Mouse (Mus musculus) limb, embryonic 11.5 days (tissue): ENCODE data around the gene Ypel2. TPM values are rescaled to one million over a fixed set of nuclear protein-coding genes. Genes with fewer than 3 reads are reported as not detected.

Source experiments
- ATAC-seq: fragments of 200-750 bp; cut with Nextera tagmentation; 2 replicates; pipeline ENCODE4 v1.8.0; 2017; ENCODE audit warnings: low read depth; ENCODE audit not compliant: insufficient number of reproducible peaks, low FRiP score, low TSS enrichment
- DNase-seq: peaks from one replicate; pipeline ENCODE4 v3.0.0-alpha.2; 2015; ENCODE audit warnings: low spot score
- H3K27ac ChIP-seq: fragments of 300-500 bp; sonication (generic); replicated peaks from 2 replicates; pipeline ENCODE4 v1.5.1; 2014; ENCODE audit warnings: low read depth, mild to moderate bottlenecking, low read length
- H3K27me3 ChIP-seq: fragments of 300-500 bp; sonication (generic); 2 replicates; pipeline ENCODE4 v1.6.1; 2014; ENCODE audit warnings: mild to moderate bottlenecking, low read length, mixed read lengths; ENCODE audit not compliant: control insufficient read depth, insufficient read depth
- H3K36me3 ChIP-seq: fragments of 300-500 bp; sonication (generic); 2 replicates; pipeline ENCODE4 v1.6.1; 2014; ENCODE audit warnings: mild to moderate bottlenecking, low read length, moderate library complexity, mixed read lengths; ENCODE audit not compliant: control insufficient read depth, insufficient read depth
- H3K4me1 ChIP-seq: fragments of 300-500 bp; sonication (generic); 2 replicates; pipeline ENCODE4 v1.6.1; 2014; ENCODE audit warnings: low read length, mixed read lengths; ENCODE audit not compliant: control insufficient read depth, insufficient read depth
- H3K4me2 ChIP-seq: fragments of 300-500 bp; sonication (generic); 2 replicates; pipeline ENCODE4 v1.6.1; 2014; ENCODE audit warnings: low read depth, mild to moderate bottlenecking, moderate library complexity; ENCODE audit not compliant: severe bottlenecking
- H3K4me3 ChIP-seq: fragments of 300-500 bp; sonication (generic); 2 replicates; pipeline ENCODE4 v1.5.1; 2014; ENCODE audit warnings: low read depth, low read length
- H3K9ac ChIP-seq: fragments of 300-500 bp; sonication (generic); 2 replicates; pipeline ENCODE4 v1.6.1; 2014; ENCODE audit warnings: mild to moderate bottlenecking, low read length
- H3K9me3 ChIP-seq: fragments of 300-500 bp; sonication (generic); 2 replicates; pipeline ENCODE4 v1.6.1; 2016; ENCODE audit warnings: low read length; ENCODE audit not compliant: control insufficient read depth
- WGBS: fragments of 180-500 bp; shearing (Covaris S2); extraction: QIAGEN DNeasy Blood & Tissue Kit; methylation state at CpG from one replicate; pipeline ENCODE4 v1.1.7; 2014; 5-methylcytosine and 5-hydroxymethylcytosine counted together
- polyA plus RNA-seq: library from polyadenylated mRNA; unstranded; fragments of >200 nt; fragmentation: Nextera tagmentation; extraction: Ambion mirVana; gene quantifications from 2 replicates; pipeline ENCODE4 v1.2.1, GENCODE M21; 2014

Ypel2 gene
- polyA plus RNA-seq, 1 experiment from 2014 or later: 7.0 TPM

- 75% methylated on average over 4 of the region's 4 CpGs for WGBS
- no peaks in the 10 kb centered on the region for H3K4me1 ChIP-seq
- no peak overlapping the region for H3K9ac ChIP-seq
- no peak overlapping the region for H3K4me2 ChIP-seq
- no peak overlapping the region for H3K27ac ChIP-seq
- no peak overlapping the region for H3K4me3 ChIP-seq
- no peaks in the 10 kb centered on the region for H3K36me3 ChIP-seq
- no peaks in the 10 kb centered on the region for H3K27me3 ChIP-seq
- H3K9me3 ChIP-seq: no peaks in the 10 kb centered on the region
- ATAC-seq (no peak), DNase-seq (no peak)
These were observed 29.3 kb upstream of the Ypel2 start for GRCm38 (mm10) chr11:87022765-87023164.

DNA sequence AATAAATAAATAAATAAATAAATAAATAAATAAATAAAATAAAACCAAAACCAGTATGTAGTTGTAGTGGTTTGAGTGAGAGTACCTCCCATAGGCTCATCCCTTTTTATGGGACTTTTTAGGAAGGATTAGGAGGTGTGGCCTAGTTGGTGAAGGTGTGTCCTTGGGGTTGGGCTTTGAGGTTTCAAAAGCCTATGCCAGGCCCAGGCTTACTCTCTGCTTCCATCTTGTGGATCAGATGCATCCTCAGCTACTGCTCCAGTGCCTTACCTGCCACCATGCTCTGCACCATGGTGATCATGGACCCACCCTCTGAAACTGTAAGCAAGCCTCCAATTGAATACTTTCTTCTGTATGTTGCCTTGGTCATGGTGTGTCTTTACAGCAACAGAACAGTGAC lies 28.0 kb upstream of the Ypel2 start:
- no peak for ATAC-seq
- no peak overlapping the region for H3K9ac ChIP-seq
- no peak overlapping the region for H3K27ac ChIP-seq
- no peaks in the 10 kb centered on the region for H3K36me3 ChIP-seq
- no peak for DNase-seq
- no peaks in the 10 kb centered on the region for H3K27me3 ChIP-seq
- H3K4me3 ChIP-seq: no peak overlapping the region
- no peaks in the 10 kb centered on the region for H3K9me3 ChIP-seq
- H3K4me2 ChIP-seq: no peak overlapping the region
- no peaks in the 10 kb centered on the region for H3K4me1 ChIP-seq

DNA sequence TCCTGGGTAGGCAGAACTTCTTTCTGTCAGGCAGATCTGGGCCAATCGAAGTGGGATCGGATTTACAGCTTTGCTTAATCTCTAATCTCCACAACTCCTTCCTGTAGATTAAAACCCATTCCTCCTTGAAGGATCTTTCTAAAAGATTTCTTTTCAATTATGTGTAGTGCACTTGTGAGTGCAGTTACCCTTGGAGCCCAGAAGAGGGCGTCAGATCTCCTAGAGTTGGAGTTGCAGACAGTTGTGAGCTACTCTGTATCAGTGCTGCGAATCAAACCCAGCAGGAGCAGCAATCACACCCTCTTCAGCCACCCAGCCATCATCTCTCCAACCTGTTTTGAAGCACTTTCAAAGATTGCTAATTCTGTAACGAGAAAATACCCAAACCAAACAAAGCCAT lies 26.9 kb upstream of the Ypel2 start:
- 82% methylated on average over 5 of the region's 5 CpGs for WGBS
- no peaks in the 10 kb centered on the region for H3K9me3 ChIP-seq

GRCm38 (mm10) chr11:87019431-87019830 lies 25.9 kb upstream of the Ypel2 start:
- H3K27me3 ChIP-seq: no peaks in the 10 kb centered on the region
- no peaks in the 10 kb centered on the region for H3K9me3 ChIP-seq
- ATAC-seq: no peak
- DNase-seq: no peak
- 87% methylated on average over 8 of the region's 8 CpGs for WGBS
- no peaks in the 10 kb centered on the region for H3K4me1 ChIP-seq
- no peak overlapping the region for H3K27ac ChIP-seq
- H3K9ac ChIP-seq: no peak overlapping the region
- no peak overlapping the region for H3K4me3 ChIP-seq
- no peak overlapping the region for H3K4me2 ChIP-seq
- H3K36me3 ChIP-seq: no peaks in the 10 kb centered on the region

More for the DNA sequence above, 26.9 kb upstream of the Ypel2 start:
- Histone ChIP-seq H3K4me2 (no peak overlapping the region), H3K4me1 (no peaks in the 10 kb centered on the region), H3K4me3 (no peak overlapping the region), H3K27ac (no peak overlapping the region), H3K36me3 (no peaks in the 10 kb centered on the region), H3K27me3 (no peaks in the 10 kb centered on the region), H3K9ac (no peak overlapping the region)
- DNase-seq (no peak), ATAC-seq (no peak)

- Histone ChIP-seq H3K4me3 (no peak overlapping the region), H3K9ac (no peak overlapping the region), H3K4me1 (peaks cover 2% of the 10 kb centered on the region), H3K27me3 (no peaks in the 10 kb centered on the region), H3K9me3 (no peaks in the 10 kb centered on the region), H3K36me3 (no peaks in the 10 kb centered on the region), H3K4me2 (no peak overlapping the region), H3K27ac (no peak overlapping the region)
- DNase-seq (no peak), ATAC-seq (no peak)
- WGBS: 53% methylated on average over 4 of the region's 4 CpGs
These were observed 24.6 kb upstream of the Ypel2 start for GRCm38 (mm10) chr11:87018081-87018480.

DNA sequence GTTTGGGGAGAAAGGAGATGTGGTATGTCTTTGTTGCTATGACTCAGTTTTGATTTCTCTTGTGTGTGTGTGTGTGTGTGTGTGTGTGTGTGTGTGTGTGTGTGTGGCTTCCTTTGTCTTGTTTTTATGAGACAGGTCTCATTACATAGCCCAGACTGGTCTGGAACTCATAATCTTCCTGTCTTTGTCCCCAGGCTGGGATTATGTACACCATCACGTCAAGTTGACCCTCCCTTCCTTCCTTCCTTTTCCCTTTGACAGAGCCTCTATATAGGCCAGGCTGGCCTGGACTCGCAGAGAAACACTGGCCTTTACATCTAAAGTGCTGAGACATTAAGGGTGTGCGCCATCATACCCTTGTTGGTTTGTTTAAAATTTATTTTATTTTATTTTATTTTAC lies 22.2 kb upstream of the Ypel2 start:
- 55% methylated on average over 3 of the region's 3 CpGs for WGBS
- Histone ChIP-seq H3K27ac (no peak overlapping the region), H3K9me3 (no peaks in the 10 kb centered on the region), H3K4me3 (no peak overlapping the region), H3K27me3 (no peaks in the 10 kb centered on the region), H3K4me2 (no peak overlapping the region), H3K36me3 (no peaks in the 10 kb centered on the region), H3K4me1 (peaks cover 2% of the 10 kb centered on the region), H3K9ac (no peak overlapping the region)
- DNase-seq (no peak), ATAC-seq (no peak)

DNA sequence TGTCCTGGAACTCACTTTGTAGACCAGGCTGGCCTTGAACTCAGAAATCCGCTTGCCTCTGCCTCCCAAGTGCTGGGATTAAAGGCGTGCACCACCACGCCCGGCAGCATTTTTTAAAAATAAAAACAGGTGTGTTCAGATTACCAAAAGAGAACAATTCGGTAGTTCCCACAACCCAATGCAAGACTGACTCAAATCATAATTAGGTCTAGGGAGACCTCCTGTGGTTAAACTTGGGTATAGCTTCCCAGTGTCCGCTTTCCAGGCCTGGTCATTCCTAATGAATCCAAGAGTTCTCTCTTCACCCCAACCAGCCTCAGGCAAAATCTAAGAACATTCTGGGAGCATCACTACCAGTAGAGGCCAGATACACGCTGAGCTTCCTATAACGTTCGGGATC lies 17.0 kb upstream of the Ypel2 start:
- H3K4me3 ChIP-seq: no peak overlapping the region
- H3K27ac ChIP-seq: no peak overlapping the region
- peaks cover 2% of the 10 kb centered on the region for H3K4me1 ChIP-seq
- 0 out of 2 replicates have a peak, but pooled peaks have one; percentile 62 for ATAC-seq
- no peak overlapping the region for H3K4me2 ChIP-seq
- no peaks in the 10 kb centered on the region for H3K27me3 ChIP-seq
- DNase-seq: peak; percentile 72
- 31% methylated on average over 9 of the region's 9 CpGs for WGBS
- H3K36me3 ChIP-seq: no peaks in the 10 kb centered on the region
- no peaks in the 10 kb centered on the region for H3K9me3 ChIP-seq
- H3K9ac ChIP-seq: no peak overlapping the region

DNA sequence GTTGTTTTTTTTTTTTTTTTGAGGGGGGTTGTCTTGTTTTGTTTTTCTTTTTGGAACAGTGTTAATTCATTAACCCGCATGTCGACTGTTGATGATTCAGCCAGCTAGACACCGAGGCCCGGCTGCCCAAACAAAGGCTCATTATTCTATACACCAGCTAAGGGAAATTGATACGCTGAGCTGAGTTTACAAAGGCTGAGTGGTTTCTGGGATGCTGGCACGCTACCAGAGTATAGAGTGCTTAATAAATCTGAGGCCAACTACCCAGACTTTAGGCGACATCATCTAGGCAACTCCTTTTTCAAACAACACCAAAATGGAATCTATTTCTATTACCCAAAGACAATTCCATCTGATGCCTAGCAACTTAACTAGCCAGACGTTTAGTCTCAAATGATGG lies 13.9 kb upstream of the Ypel2 start:
- no peak overlapping the region for H3K27ac ChIP-seq
- no peak for DNase-seq

DNA sequence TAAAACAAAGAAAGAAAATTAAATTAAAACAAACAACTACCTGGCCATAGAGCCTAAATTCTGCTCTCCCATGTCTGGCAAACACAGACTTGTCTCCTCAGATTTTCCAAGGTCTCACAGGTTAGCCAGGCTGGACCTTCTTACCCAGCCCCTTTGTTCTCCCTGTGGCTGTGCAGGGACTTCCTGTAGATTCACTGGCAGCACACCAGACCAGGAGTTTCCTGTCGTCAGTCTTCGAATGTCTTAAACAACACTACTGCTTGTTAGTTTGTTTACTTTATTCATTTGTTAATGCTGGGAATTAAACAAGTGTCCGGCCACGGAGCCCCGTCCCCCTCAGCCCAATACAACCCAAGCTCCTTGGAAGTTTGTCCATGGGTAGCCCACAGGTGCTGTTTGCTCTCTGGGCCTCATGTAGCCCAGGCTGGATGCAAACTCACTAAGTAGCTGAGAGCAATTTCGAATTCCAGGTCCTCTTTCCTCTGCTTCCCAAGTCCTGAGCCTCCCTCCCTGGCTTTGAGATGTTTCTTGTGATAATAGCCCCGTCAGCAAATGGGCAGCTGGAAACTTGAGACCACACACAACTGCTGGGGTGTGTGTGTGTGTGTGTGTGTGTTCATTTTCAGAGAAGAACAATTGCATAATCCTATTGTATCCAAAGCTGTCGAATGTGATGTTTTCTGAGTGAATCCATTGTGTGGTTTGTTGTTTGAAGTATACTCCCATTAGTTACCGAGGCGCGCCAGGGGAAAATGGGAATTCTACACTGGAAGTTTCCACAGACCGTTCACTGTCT lies 11.7 kb upstream of the Ypel2 start:
- Histone ChIP-seq H3K9ac (no peak overlapping the region), H3K9me3 (no peaks in the 10 kb centered on the region), H3K27ac (no peak overlapping the region), H3K4me2 (no peak overlapping the region), H3K4me1 (no peaks in the 10 kb centered on the region), H3K36me3 (no peaks in the 10 kb centered on the region), H3K4me3 (no peak overlapping the region), H3K27me3 (no peaks in the 10 kb centered on the region)
- 66% methylated on average over 12 of the region's 12 CpGs for WGBS
- ATAC-seq: no peak
- DNase-seq: no peak

More for the DNA sequence above, 13.9 kb upstream of the Ypel2 start:
- no peak for ATAC-seq
- H3K9ac ChIP-seq: no peak overlapping the region
- H3K4me2 ChIP-seq: no peak overlapping the region
- WGBS: 67% methylated on average over 8 of the region's 8 CpGs
- no peaks in the 10 kb centered on the region for H3K4me1 ChIP-seq
- H3K4me3 ChIP-seq: no peak overlapping the region
- H3K27me3 ChIP-seq: no peaks in the 10 kb centered on the region
- no peaks in the 10 kb centered on the region for H3K36me3 ChIP-seq
- H3K9me3 ChIP-seq: no peaks in the 10 kb centered on the region
